Mouse (Mus musculus): ENCODE measurements around the gene Xrn2.
A peak's percentile ranks its signal among the peaks of the same experiment; 100 is the strongest.
"Not testable (repeated sequence)": the region's sequence is repeated elsewhere in the genome, so short reads cannot be mapped to it uniquely, and the experiment has no call there.

The Xrn2 gene

GRCm38 (mm10) chr2:147012623-147013184, at the start of gene Xrn2:
TSS of gene Xrn2 (plus strand) at chr2:147012996.
- peak; percentile 93 to 94 for DNase-seq

- DNase-seq, result no peak
Observed at GRCm38 (mm10) chr2:146975024-146975423, 37.8 kb upstream of the Xrn2 start.

- no peak for DNase-seq
Observed at GRCm38 (mm10) chr2:146975453-146976028, 37.3 kb upstream of the Xrn2 start.

- no peak for DNase-seq
Observed at GRCm38 (mm10) chr2:146982786-146983185, 30.0 kb upstream of the Xrn2 start.

- DNase-seq, result no peak
Observed at GRCm38 (mm10) chr2:146984831-146985230, 28.0 kb upstream of the Xrn2 start.

GRCm38 (mm10) chr2:146985807-146986206, 27.0 kb upstream of the Xrn2 start:
- no peak for DNase-seq

- no peak for DNase-seq
Observed at GRCm38 (mm10) chr2:146986429-146986828, 26.4 kb upstream of the Xrn2 start.

GRCm38 (mm10) chr2:147007265-147007664, 5.5 kb upstream of the Xrn2 start:
- DNase-seq, result no peak

GRCm38 (mm10) chr2:147009084-147009483, 3.7 kb upstream of the Xrn2 start:
- DNase-seq, result no peak

- no peak for DNase-seq
Observed at GRCm38 (mm10) chr2:147010141-147010540, 2.7 kb upstream of the Xrn2 start.

GRCm38 (mm10) chr2:147010952-147011351, 1.8 kb upstream of the Xrn2 start:
- no peak for DNase-seq

GRCm38 (mm10) chr2:147011474-147012140, 1.2 kb upstream of the Xrn2 start:
- no peak for DNase-seq

GRCm38 (mm10) chr2:147012141-147012622, 614 bp upstream of the Xrn2 start:
- DNase-seq, result no peak

- DNase-seq, result peak; percentile 77 to 85
Observed at GRCm38 (mm10) chr2:147013194-147013969, 586 bp downstream of the Xrn2 start.

GRCm38 (mm10) chr2:147014101-147014886, 1.5 kb downstream of the Xrn2 start:
- no peak for DNase-seq

- DNase-seq, result not testable (repeated sequence)
Observed at GRCm38 (mm10) chr2:147022041-147022440, 9.2 kb downstream of the Xrn2 start.

- no peak for DNase-seq
Observed at GRCm38 (mm10) chr2:147023067-147023466, 10.3 kb downstream of the Xrn2 start.

GRCm38 (mm10) chr2:147023560-147023959, 10.8 kb downstream of the Xrn2 start:
- no peak for DNase-seq

GRCm38 (mm10) chr2:147033065-147033464, 20.3 kb downstream of the Xrn2 start:
- no peak for DNase-seq

GRCm38 (mm10) chr2:147035864-147036263, 23.1 kb downstream of the Xrn2 start:
- DNase-seq, result no peak

GRCm38 (mm10) chr2:147047051-147047450, 34.3 kb downstream of the Xrn2 start:
- no peak for DNase-seq

GRCm38 (mm10) chr2:147053229-147053892, 40.6 kb downstream of the Xrn2 start:
- no peak for DNase-seq
